Mouse (Mus musculus) olfactory bulb, adult 2 months (tissue): ENCODE measurements at regions not wholly inside any gene's neighbourhood (a gene's known extent, or its start where the extent isn't known, plus 50 kb on each side); places are given as distances from the start of the nearest gene placed in this dataset.
"Not testable (repeated sequence)": the region's sequence is repeated elsewhere in the genome, so short reads cannot be mapped to it uniquely, and the experiment has no call there.

ENCODE experiments used
- CTCF ChIP-seq: fragments of 200-500 bp; IDR thresholded peaks from 2 replicates; pipeline ENCODE4 v1.5.1; 2012; ENCODE audit warnings: low read depth, mild to moderate bottlenecking, low read length, moderate library complexity; ENCODE audit not compliant: insufficient read depth
- POLR2A ChIP-seq: fragments of 200-500 bp; IDR thresholded peaks from 2 replicates; pipeline ENCODE4 v1.6.1; 2012; ENCODE audit warnings: mild to moderate bottlenecking, low read depth, low read length, moderate library complexity; ENCODE audit not compliant: insufficient read depth

DNA sequence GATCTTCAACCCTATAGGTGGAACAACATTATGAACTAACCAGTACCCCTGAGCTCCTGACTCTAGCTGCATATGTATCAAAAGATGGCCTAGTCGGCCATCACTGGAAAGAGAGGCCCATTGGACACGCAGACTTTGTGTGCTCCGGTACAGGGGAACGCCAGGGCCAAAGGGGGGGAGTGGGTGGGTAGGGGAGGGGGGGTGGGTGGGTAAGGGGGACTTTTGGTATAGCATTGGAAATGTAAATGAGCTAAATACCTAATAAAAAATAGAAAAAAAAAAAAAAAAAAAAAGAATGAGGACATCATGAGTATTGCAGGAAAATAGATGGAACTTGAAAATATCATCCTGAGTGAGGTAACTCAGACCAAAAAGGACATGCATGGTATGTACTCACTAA, 701.0 kb upstream of the Slc39a10 start:
- not testable (repeated sequence) for TF ChIP-seq CTCF, POLR2A
